Mouse (Mus musculus) liver, embryonic 14.5 days (tissue): ENCODE measurements at regions not wholly inside any gene's neighbourhood (a gene's known extent, or its start where the extent isn't known, plus 50 kb on each side); places are given as distances from the start of the nearest gene placed in this dataset.

Source experiments
- CTCF ChIP-seq: IDR thresholded peaks from 2 replicates; pipeline ENCODE4 v1.5.1; 2016; ENCODE audit warnings: antibody characterized with exemption, low read depth, control low read depth
- EP300 ChIP-seq: IDR thresholded peaks from 2 replicates; pipeline ENCODE4 v1.6.1; 2016; ENCODE audit warnings: antibody characterized with exemption, low read depth

DNA sequence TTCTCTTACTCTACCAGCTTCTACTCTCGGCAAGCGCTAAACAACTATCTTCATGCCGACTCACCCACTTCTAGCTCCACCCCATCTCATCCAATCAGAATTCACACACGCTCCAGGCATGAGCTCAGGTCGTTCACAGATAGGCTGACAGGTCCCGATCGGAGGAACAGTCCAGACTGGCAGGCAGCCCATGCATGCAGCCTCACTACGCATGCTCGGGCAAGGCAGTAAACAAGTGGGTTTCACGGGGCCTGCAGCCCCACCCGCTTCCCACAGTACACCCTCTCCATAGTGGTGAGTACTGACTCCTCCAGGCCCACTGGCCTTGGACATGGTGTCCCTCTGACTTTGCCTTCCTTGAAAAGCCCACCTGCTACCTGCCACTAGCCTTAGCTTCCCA, 358.1 kb upstream of the Gm5148 start:
- TF ChIP-seq EP300 (no peak), CTCF (no peak)
